Mouse (Mus musculus) right cerebral cortex, postnatal 10 days (tissue): Measurements from ENCODE around the gene Cacng7.
A peak's percentile ranks its signal among the peaks of the same experiment; 100 is the strongest.
"Not testable (repeated sequence)": the region's sequence is repeated elsewhere in the genome, so short reads cannot be mapped to it uniquely, and the experiment has no call there.

Experiments
- DNase-seq, 2 experiments: peaks; one replicate each; pipeline ENCODE4 v3.0.0; 2021; ENCODE audit warnings: low spot score in 2 of 2

Gene Cacng7

GRCm38 (mm10) chr7:3332619-3333521, at the start of gene Cacng7:
TSS of gene Cacng7 (plus strand) at chr7:3332955.
- peak; percentile 78 to 81 for DNase-seq

DNA sequence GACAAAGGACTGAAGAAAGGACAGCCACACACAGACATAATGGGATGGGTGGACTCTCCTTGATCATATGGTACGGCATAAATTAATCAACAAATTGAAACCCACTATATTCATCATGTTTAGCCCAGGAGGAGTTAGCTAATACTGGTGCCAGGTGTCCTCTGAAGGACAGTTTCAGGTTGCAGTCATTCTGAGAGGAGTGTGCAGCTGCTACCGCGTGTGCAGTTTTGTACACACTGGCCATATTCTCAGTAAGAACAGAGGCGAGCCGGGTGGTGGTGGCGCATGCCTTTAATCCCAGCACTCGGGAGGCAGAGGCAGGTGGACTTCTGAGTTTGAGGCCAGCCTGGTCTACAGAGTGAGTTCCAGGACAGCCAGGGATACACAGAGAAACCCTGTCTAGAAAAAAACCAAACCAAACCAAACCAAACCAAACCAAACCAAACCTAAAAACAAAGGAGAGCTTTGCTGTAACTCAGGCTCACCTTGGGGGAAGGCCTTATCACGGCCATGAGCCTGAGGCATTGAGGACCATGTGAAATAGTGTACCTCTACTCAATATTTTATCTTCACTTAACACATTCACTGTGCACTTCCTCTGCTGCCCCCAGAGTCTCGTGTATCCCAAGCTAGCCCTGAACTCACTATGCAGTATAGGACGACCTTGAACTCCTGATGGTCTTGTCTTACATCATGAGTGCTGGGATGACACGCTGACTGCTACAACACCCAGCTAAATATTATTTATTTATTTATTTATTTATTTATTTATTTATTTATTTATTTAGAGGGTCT, 49.5 kb upstream of the Cacng7 start:
- DNase-seq: no peak

DNA sequence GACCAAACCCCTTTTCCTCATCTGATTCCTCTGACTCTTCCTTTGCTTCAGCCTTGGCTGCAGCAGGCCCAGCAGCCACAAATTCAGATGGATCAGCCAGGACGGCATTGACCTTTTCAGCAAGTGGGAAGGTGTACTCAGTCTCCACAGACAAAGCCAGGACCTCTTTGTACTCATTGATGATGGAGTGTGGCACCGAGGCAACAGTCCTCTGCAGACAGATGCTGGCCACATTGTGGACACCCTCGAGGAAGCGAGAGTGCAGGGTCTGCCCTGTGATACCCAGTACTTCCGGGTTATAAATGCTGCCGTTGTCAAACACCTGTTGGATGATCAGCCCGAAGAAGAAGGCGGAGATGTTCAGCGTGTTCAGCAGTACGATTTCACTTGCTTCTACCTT, 48.2 kb upstream of the Cacng7 start:
- DNase-seq: no peak

GRCm38 (mm10) chr7:3286036-3286435, 46.7 kb upstream of the Cacng7 start:
- no peak for DNase-seq

DNA sequence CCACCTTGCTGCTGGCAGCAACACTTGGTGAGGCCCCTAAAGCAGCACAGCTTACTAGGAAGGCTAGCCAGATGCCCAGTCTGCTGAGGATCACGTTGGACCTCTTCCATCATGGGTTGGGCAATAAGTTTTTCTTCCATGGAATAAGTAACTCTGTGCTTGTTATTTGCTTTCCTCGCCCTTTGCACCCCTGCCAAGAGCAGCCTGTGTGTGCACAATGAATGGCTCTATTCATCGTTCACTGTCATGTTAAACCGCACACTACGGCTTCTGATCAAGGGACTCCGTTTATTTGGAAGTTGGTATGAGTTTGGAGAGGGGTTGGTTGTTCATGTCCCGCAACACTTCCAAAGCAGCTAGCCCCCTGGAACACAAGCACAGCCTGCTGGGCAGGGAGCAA, 45.6 kb upstream of the Cacng7 start:
- no peak for DNase-seq

- peak; percentile 81 to 82 for DNase-seq
Measured at GRCm38 (mm10) chr7:3288976-3289970, 43.5 kb upstream of the Cacng7 start, which contains the start of the genes Myadm and Prkcg. TSS of gene Myadm (plus strand) at chr7:3289080. TSS of gene Prkcg (plus strand) at chr7:3289179.

DNA sequence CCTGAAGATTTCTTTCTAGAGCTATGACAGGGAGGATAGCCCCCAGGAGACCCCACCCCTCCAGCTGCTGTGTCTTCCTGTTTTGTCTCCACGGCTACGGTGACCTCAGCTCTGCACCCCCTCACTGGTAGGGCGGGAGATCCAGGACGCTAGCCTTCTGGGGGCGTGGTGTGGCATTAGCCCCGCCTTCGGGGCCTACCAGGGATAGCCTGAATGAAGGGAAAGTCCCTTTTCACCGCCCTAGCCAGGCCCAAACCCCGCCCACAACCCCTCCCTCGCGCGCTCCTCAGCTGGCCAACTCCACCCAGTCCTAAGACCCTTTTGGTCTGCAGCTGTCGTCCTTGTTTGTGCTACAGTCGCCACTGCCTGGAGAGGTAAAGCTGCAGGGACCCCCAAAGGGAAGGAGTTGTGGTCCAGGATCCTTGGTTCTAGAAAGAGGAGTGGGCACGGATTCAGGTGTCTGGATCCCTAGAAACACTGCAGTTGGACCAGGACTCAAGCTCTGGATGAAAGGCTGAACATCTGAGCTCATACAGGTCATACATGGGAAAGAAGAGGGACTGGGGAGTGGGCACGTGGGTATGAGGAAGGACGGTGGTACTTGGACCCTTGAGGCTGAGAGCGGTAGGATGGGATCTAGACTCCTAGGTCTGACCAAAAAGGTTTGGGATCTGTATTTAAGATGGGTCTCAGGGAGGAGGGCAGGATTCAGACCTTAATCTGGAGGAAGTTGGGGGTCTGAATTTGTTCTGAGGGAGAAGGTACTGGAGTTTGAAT, 42.3 kb upstream of the Cacng7 start:
- peak; percentile 93 to 95 for DNase-seq

- no peak for DNase-seq
Measured at GRCm38 (mm10) chr7:3291197-3291596, 41.6 kb upstream of the Cacng7 start.

GRCm38 (mm10) chr7:3291764-3292163, 41.0 kb upstream of the Cacng7 start:
- DNase-seq: no peak

GRCm38 (mm10) chr7:3292271-3292670, 40.5 kb upstream of the Cacng7 start:
- not testable (repeated sequence) for DNase-seq

DNA sequence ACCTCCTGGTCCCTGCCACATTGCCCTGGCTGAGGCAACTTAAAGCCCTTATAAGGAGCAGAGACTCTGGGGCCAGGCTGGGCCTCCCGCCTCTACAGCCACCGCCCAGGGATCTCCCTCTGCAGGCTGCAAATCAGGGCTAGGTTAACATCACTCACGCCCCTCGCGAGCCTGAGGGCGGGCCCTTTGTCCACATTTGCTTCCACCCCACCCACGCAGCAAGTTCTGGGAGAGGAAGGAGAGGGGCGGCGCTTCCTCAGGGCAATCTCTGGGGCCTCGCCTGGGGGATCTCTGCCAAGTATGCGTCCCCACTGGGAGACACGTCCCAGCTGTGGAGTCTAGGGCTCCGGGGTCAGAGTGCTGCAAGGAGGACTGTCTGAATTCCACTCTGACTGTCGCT, 40.0 kb upstream of the Cacng7 start:
- DNase-seq: peak; percentile 69 to 74

DNA sequence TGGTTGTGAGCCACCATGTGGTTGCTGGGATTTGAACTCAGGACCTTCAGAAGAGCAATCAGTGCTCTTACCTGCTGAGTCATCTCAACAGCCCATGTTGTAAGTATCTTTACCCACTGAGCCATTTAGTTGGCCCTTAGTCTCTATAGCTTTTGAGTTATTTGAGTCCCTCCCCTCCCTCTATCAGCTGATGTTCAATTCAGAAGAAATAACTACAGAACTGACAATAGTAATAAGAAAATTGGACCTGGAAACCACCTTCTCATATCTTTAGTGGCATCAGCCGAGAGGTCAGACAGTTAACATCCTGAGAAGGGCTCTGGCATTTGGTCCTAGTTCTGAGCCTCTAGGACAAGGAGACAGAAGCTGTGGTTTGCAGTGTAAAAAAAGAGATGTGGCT, 38.0 kb upstream of the Cacng7 start:
- DNase-seq: no peak

DNA sequence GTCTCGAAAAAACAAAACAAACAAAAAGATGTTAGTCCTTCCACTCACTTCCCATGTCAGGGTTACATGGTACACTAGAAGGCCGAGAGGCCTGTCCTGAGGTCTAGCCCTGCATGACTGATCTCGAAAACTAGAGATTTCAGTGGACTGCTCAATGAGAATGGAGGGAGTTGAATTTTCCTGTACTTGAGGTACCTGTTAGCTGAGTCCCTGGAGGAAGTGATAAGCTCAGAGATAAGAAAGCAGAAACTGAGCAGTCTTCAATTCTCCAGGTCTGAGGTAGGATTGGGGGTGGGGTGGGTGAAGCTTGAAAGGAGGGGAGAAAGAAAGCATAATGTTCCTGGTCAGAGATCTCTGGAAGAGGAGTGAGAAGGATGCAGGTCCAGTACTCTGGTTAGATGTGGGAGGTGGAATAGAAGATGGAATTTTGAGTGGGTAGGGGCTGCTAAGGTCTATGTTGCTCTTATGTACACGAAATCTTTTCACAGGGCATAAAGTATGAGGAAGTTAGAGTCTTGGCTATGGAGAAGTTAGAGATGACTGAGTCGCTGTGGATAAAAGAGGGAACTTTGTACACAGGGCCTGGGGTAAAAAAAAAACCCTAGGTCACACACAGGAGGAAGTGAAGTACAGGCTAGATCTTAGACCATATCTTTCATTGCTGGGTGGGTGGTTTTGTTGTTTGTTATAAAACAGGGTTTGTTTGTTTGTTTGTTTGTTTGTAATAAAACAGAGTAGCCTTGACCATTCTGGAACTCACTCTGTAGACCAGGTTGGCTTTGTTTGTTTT, 37.2 kb upstream of the Cacng7 start:
- no peak for DNase-seq

DNA sequence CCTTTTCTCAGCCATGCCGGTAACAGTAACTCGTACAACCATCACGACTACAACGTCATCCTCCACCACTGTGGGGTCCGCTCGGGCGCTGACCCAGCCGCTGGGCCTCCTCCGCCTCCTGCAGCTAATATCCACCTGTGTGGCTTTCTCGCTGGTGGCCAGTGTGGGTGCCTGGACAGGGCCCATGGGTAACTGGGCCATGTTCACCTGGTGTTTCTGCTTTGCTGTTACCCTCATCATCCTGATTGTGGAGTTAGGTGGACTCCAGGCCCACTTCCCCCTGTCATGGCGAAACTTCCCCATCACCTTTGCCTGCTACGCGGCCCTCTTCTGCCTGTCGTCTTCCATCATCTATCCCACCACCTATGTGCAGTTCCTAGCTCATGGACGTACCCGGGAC, 36.0 kb upstream of the Cacng7 start:
- DNase-seq: no peak

DNA sequence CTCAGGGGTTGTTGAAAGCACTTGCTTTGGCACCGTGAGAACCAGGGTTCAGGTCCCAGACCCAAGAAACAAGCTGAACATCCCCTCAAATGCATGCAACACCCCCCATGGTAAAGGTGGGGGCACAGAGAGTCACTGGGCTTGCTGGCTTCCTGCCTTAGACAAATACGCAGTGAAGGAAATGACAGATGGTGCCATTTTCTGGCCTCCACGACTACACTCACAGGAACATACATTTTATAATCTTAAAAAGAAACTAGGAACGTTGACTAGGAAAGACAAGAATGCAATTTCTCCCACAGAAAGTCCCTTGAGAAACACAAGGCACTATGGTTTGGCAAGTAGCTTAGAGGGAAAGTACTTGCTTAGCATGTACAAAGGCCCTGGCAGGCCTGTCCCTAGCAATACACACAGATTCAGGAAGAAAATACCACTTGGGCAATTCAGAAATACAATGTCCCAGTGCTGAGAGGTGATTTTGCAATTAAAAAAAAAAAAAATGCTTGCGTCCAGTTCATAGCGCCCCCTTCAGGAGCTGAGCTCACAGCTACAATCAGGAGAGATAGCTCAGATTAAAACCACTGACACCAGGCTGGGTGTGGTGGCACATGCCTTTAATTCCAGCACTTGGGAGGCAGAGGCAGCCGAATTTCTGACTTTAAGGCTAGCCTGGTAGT, 32.7 kb upstream of the Cacng7 start:
- no peak for DNase-seq

GRCm38 (mm10) chr7:3300891-3301627, 31.7 kb upstream of the Cacng7 start:
- no peak for DNase-seq

GRCm38 (mm10) chr7:3301628-3302555, 30.9 kb upstream of the Cacng7 start:
- DNase-seq: peak; percentile 67 to 73
